Mouse (Mus musculus) intestine, embryonic 15.5 days (tissue): ENCODE results near the gene Zfp663. TPM values are rescaled to one million over a fixed set of nuclear protein-coding genes. Genes with fewer than 3 reads are reported as not detected.
A peak's percentile ranks its signal among the peaks of the same experiment; 100 is the strongest.

Experiments
- ATAC-seq: fragments of 200-750 bp; cut with Nextera tagmentation; 2 replicates; pipeline ENCODE4 v1.8.0; 2017; ENCODE audit warnings: moderate TSS enrichment, moderate library complexity
- H3K27ac ChIP-seq: fragments of 300-500 bp; sonication (generic); 2 replicates; pipeline ENCODE4 v1.5.1; 2015; ENCODE audit warnings: mild to moderate bottlenecking, inconsistent platforms
- H3K27me3 ChIP-seq: fragments of 300-500 bp; sonication (generic); replicated peaks from 2 replicates; pipeline ENCODE4 v1.6.1; 2015; ENCODE audit warnings: inconsistent platforms
- H3K36me3 ChIP-seq: fragments of 300-500 bp; sonication (generic); 2 replicates; pipeline ENCODE4 v1.6.1; 2015; ENCODE audit warnings: inconsistent platforms
- H3K4me1 ChIP-seq: fragments of 300-500 bp; sonication (generic); replicated peaks from 2 replicates; pipeline ENCODE4 v1.6.1; 2015; ENCODE audit warnings: inconsistent platforms
- H3K4me2 ChIP-seq: fragments of 300-500 bp; sonication (generic); replicated peaks from 2 replicates; pipeline ENCODE4 v1.6.1; 2015; ENCODE audit warnings: mild to moderate bottlenecking, inconsistent platforms
- H3K4me3 ChIP-seq: fragments of 300-500 bp; sonication (generic); replicated peaks from 2 replicates; pipeline ENCODE4 v1.5.1; 2015; ENCODE audit warnings: inconsistent platforms
- H3K9ac ChIP-seq: fragments of 300-500 bp; sonication (generic); 2 replicates; pipeline ENCODE4 v1.6.1; 2015; ENCODE audit warnings: inconsistent platforms
- H3K9me3 ChIP-seq: fragments of 300-500 bp; sonication (generic); 2 replicates; pipeline ENCODE4 v1.6.1; 2016; ENCODE audit warnings: inconsistent platforms
- WGBS: fragments of 180-500 bp; shearing (Covaris S2); methylation state at CpG from one replicate; pipeline ENCODE4 v1.1.7; 2015; 5-methylcytosine and 5-hydroxymethylcytosine counted together
- polyA plus RNA-seq: library from polyadenylated mRNA; unstranded; fragments of >200 nt; fragmentation: Nextera tagmentation; extraction: Ambion mirVana; gene quantifications from 2 replicates; pipeline ENCODE4 v1.2.1, GENCODE M21; 2015

Zfp663 gene
- polyA plus RNA-seq, 1 experiment from 2014 or later: 0.75 TPM

GRCm38 (mm10) chr2:165326304-165327190 is 42.0 kb downstream of the Zfp663 start, which contains the start of gene Elmo2:
Gene Elmo2, minus strand, starts transcription at chr2:165326479.
- WGBS: under 1% methylated on average over 55 of the region's 55 CpGs

GRCm38 (mm10) chr2:165325521-165326303 is 42.8 kb downstream of the Zfp663 start:
- H3K27me3 ChIP-seq: no peaks in the 10 kb centered on the region
- peak; percentile 34 for ATAC-seq

More at GRCm38 (mm10) chr2:165326304-165327190, 42.0 kb downstream of the Zfp663 start, which contains the start of gene Elmo2:
- Histone ChIP-seq H3K9ac (peak within 1 kb of the TSS; percentile 93), H3K4me1 (peaks cover 42% of the 10 kb centered on the region), H3K4me2 (peak within 1 kb of the TSS; percentile 90), H3K4me3 (peak within 1 kb of the TSS; percentile 92), H3K36me3 (no peaks in the 10 kb centered on the region), H3K27me3 (no peaks in the 10 kb centered on the region), H3K27ac (peak within 1 kb of the TSS; percentile 66; the same call in 1 of the 2 replicates), H3K9me3 (no peaks in the 10 kb centered on the region)
- peak; percentile 98 for ATAC-seq

GRCm38 (mm10) chr2:165323928-165324327 is 44.6 kb downstream of the Zfp663 start:
- Histone ChIP-seq H3K9ac (no peak overlapping the region), H3K27me3 (no peaks in the 10 kb centered on the region), H3K4me1 (peaks cover 63% of the 10 kb centered on the region), H3K36me3 (no peaks in the 10 kb centered on the region), H3K27ac (no peak overlapping the region), H3K4me2 (no peak overlapping the region), H3K4me3 (no peak overlapping the region), H3K9me3 (no peaks in the 10 kb centered on the region)
- 57% methylated on average over 5 of the region's 5 CpGs for WGBS
- no peak for ATAC-seq

More at GRCm38 (mm10) chr2:165325521-165326303, 42.8 kb downstream of the Zfp663 start:
- under 1% methylated on average over 30 of the region's 30 CpGs for WGBS
- H3K9ac ChIP-seq: peak overlapping the region; percentile 93
- peak overlapping the region; percentile 90 for H3K4me2 ChIP-seq
- peak overlapping the region; percentile 66; the same call in 1 of the 2 replicates for H3K27ac ChIP-seq
- no peaks in the 10 kb centered on the region for H3K9me3 ChIP-seq
- peak overlapping the region; percentile 92 for H3K4me3 ChIP-seq
- peaks cover 50% of the 10 kb centered on the region for H3K4me1 ChIP-seq
- no peaks in the 10 kb centered on the region for H3K36me3 ChIP-seq

GRCm38 (mm10) chr2:165323484-165323883 is 45.0 kb downstream of the Zfp663 start:
- no peaks in the 10 kb centered on the region for H3K27me3 ChIP-seq
- H3K4me2 ChIP-seq: no peak overlapping the region
- H3K4me3 ChIP-seq: no peak overlapping the region
- H3K9me3 ChIP-seq: no peaks in the 10 kb centered on the region
- no peaks in the 10 kb centered on the region for H3K36me3 ChIP-seq
- H3K27ac ChIP-seq: no peak overlapping the region
- WGBS: 71% methylated on average over 5 of the region's 5 CpGs
- H3K4me1 ChIP-seq: peaks cover 67% of the 10 kb centered on the region
- no peak overlapping the region for H3K9ac ChIP-seq
- ATAC-seq: no peak

GRCm38 (mm10) chr2:165321981-165322735 is 46.4 kb downstream of the Zfp663 start:
- Histone ChIP-seq H3K4me3 (no peak overlapping the region), H3K4me1 (peaks cover 71% of the 10 kb centered on the region), H3K4me2 (no peak overlapping the region), H3K27ac (no peak overlapping the region), H3K9me3 (no peaks in the 10 kb centered on the region), H3K27me3 (no peaks in the 10 kb centered on the region), H3K9ac (no peak overlapping the region), H3K36me3 (no peaks in the 10 kb centered on the region)
- ATAC-seq: no peak
- 83% methylated on average over 22 of the region's 22 CpGs for WGBS

GRCm38 (mm10) chr2:165321381-165321888 is 47.1 kb downstream of the Zfp663 start:
- no peak overlapping the region for H3K4me3 ChIP-seq

GRCm38 (mm10) chr2:165320531-165321150 is 47.9 kb downstream of the Zfp663 start:
- H3K9me3 ChIP-seq: no peaks in the 10 kb centered on the region
- peaks cover 75% of the 10 kb centered on the region for H3K4me1 ChIP-seq
- peaks cover 5% of the 10 kb centered on the region; the same call in 1 of the 2 replicates for H3K36me3 ChIP-seq
- 58% methylated on average over 12 of the region's 12 CpGs for WGBS
- no peak overlapping the region; the same call in 1 of the 2 replicates for H3K9ac ChIP-seq
- no peaks in the 10 kb centered on the region for H3K27me3 ChIP-seq
- H3K27ac ChIP-seq: peak overlapping the region; percentile 75
- H3K4me2 ChIP-seq: peak overlapping the region; percentile 30; the same call in 1 of the 2 replicates
- no peak for ATAC-seq
- no peak overlapping the region for H3K4me3 ChIP-seq

More at GRCm38 (mm10) chr2:165321381-165321888, 47.1 kb downstream of the Zfp663 start:
- Histone ChIP-seq H3K9ac (no peak overlapping the region), H3K36me3 (no peaks in the 10 kb centered on the region), H3K9me3 (no peaks in the 10 kb centered on the region), H3K4me2 (peak overlapping the region; percentile 30), H3K4me1 (peaks cover 72% of the 10 kb centered on the region), H3K27me3 (no peaks in the 10 kb centered on the region), H3K27ac (peak overlapping the region; percentile 75)
- no peak for ATAC-seq
- 61% methylated on average over 8 of the region's 8 CpGs for WGBS

- no peak overlapping the region for H3K27ac ChIP-seq
- ATAC-seq: peak; percentile 55
- H3K4me2 ChIP-seq: no peak overlapping the region
- H3K36me3 ChIP-seq: peaks cover 13% of the 10 kb centered on the region
- no peaks in the 10 kb centered on the region for H3K9me3 ChIP-seq
- H3K9ac ChIP-seq: no peak overlapping the region
- 39% methylated on average over 4 of the region's 4 CpGs for WGBS
- no peak overlapping the region for H3K4me3 ChIP-seq
- no peaks in the 10 kb centered on the region for H3K27me3 ChIP-seq
- peaks cover 67% of the 10 kb centered on the region for H3K4me1 ChIP-seq
Measured at GRCm38 (mm10) chr2:165319503-165319902, 49.0 kb downstream of the Zfp663 start.

- no peak overlapping the region for H3K27ac ChIP-seq
- H3K9me3 ChIP-seq: no peaks in the 10 kb centered on the region
- 82% methylated on average over 7 of the region's 7 CpGs for WGBS
- H3K4me2 ChIP-seq: no peak overlapping the region
- H3K4me1 ChIP-seq: peaks cover 62% of the 10 kb centered on the region
- H3K27me3 ChIP-seq: no peaks in the 10 kb centered on the region
- H3K36me3 ChIP-seq: peaks cover 19% of the 10 kb centered on the region
- no peak for ATAC-seq
- no peak overlapping the region for H3K9ac ChIP-seq
- H3K4me3 ChIP-seq: no peak overlapping the region
Measured at GRCm38 (mm10) chr2:165318941-165319340, 49.6 kb downstream of the Zfp663 start.

- ATAC-seq: no peak
- peaks cover 19% of the 10 kb centered on the region for H3K36me3 ChIP-seq
- peak overlapping the region; percentile 4; the same call in 1 of the 2 replicates for H3K9ac ChIP-seq
- H3K27ac ChIP-seq: peak overlapping the region; percentile 57
- no peaks in the 10 kb centered on the region for H3K27me3 ChIP-seq
- H3K9me3 ChIP-seq: no peaks in the 10 kb centered on the region
- WGBS: 52% methylated on average over 16 of the region's 16 CpGs
- no peak overlapping the region for H3K4me3 ChIP-seq
- H3K4me1 ChIP-seq: peaks cover 55% of the 10 kb centered on the region
- H3K4me2 ChIP-seq: no peak overlapping the region
Measured at GRCm38 (mm10) chr2:165317621-165318263, 50.8 kb downstream of the Zfp663 start.
